Mouse (Mus musculus): ENCODE measurements around the gene N4bp1.

Gene N4bp1

GRCm38 (mm10) chr8:86825674-86826448 lies 59.2 kb downstream of the N4bp1 start:
- DNase-seq (ENCODE audit: low read depth, low spot score), result no peak

- no peak for DNase-seq (ENCODE audit: low read depth, low spot score)
Measured at GRCm38 (mm10) chr8:86824735-86825134, 60.3 kb downstream of the N4bp1 start.

- no peak for DNase-seq (ENCODE audit: low read depth, low spot score)
Measured at GRCm38 (mm10) chr8:86820756-86821201, 64.3 kb downstream of the N4bp1 start.

- no peak for DNase-seq (ENCODE audit: low read depth, low spot score)
Measured at GRCm38 (mm10) chr8:86820186-86820755, 64.8 kb downstream of the N4bp1 start.

GRCm38 (mm10) chr8:86819426-86819825 lies 65.6 kb downstream of the N4bp1 start:
- no peak for DNase-seq (ENCODE audit: low read depth, low spot score)

GRCm38 (mm10) chr8:86808990-86809960 lies 75.8 kb downstream of the N4bp1 start:
- DNase-seq (ENCODE audit: low read depth, low spot score), result no peak

GRCm38 (mm10) chr8:86808239-86808638 lies 76.8 kb downstream of the N4bp1 start:
- DNase-seq (ENCODE audit: low read depth, low spot score), result no peak

GRCm38 (mm10) chr8:86801988-86802387 lies 83.1 kb downstream of the N4bp1 start:
- DNase-seq (ENCODE audit: low read depth, low spot score), result no peak

- DNase-seq (ENCODE audit: low read depth, low spot score), result no peak
Measured at GRCm38 (mm10) chr8:86800966-86801365, 84.1 kb downstream of the N4bp1 start.

- DNase-seq (ENCODE audit: low read depth, low spot score), result no peak
Measured at GRCm38 (mm10) chr8:86798141-86798540, 86.9 kb downstream of the N4bp1 start.

- DNase-seq (ENCODE audit: low read depth, low spot score), result no peak
Measured at GRCm38 (mm10) chr8:86797705-86798104, 87.4 kb downstream of the N4bp1 start.

GRCm38 (mm10) chr8:86794716-86795115 lies 90.3 kb downstream of the N4bp1 start:
- DNase-seq (ENCODE audit: low read depth, low spot score), result no peak

- DNase-seq (ENCODE audit: low read depth, low spot score), result peak; percentile 45
Measured at GRCm38 (mm10) chr8:86791542-86791941, 93.5 kb downstream of the N4bp1 start.

- DNase-seq (ENCODE audit: low read depth, low spot score), result no peak
Measured at GRCm38 (mm10) chr8:86789576-86789975, 95.5 kb downstream of the N4bp1 start.

GRCm38 (mm10) chr8:86787891-86788420 lies 97.1 kb downstream of the N4bp1 start:
- DNase-seq (ENCODE audit: low read depth, low spot score), result no peak

GRCm38 (mm10) chr8:86786498-86786897 lies 98.6 kb downstream of the N4bp1 start:
- no peak for DNase-seq (ENCODE audit: low read depth, low spot score)

- no peak for DNase-seq (ENCODE audit: low read depth, low spot score)
Measured at GRCm38 (mm10) chr8:86781094-86781493, 104.0 kb downstream of the N4bp1 start.

GRCm38 (mm10) chr8:86779207-86779606 lies 105.9 kb downstream of the N4bp1 start:
- no peak for DNase-seq (ENCODE audit: low read depth, low spot score)

- no peak for DNase-seq (ENCODE audit: low read depth, low spot score)
Measured at GRCm38 (mm10) chr8:86769945-86770715, 114.9 kb downstream of the N4bp1 start.

GRCm38 (mm10) chr8:86768499-86768898 lies 116.6 kb downstream of the N4bp1 start:
- DNase-seq (ENCODE audit: low read depth, low spot score), result no peak

Measured in retina, postnatal 7 days (tissue).